Mouse (Mus musculus) A20 (cell line): ENCODE data around the gene Esyt2.

Experiments used
- DNase-seq: peaks from one replicate; pipeline ENCODE4 v3.0.0-alpha.2; 2011; ENCODE audit warnings: low read depth, low spot score

Gene Esyt2

GRCm38 (mm10) chr12:116280149-116280652, 795 bp upstream of the Esyt2 start:
- DNase-seq, result no peak

- DNase-seq, result peak; percentile 72
Observed at GRCm38 (mm10) chr12:116281427-116282281, 658 bp downstream of the Esyt2 start.

GRCm38 (mm10) chr12:116282856-116283255, 1.9 kb downstream of the Esyt2 start:
- DNase-seq, result peak; percentile 52

- no peak for DNase-seq
Observed at GRCm38 (mm10) chr12:116283511-116283910, 2.5 kb downstream of the Esyt2 start.

- no peak for DNase-seq
Observed at GRCm38 (mm10) chr12:116293185-116293584, 12.2 kb downstream of the Esyt2 start.

- DNase-seq, result no peak
Observed at GRCm38 (mm10) chr12:116293599-116294292, 12.8 kb downstream of the Esyt2 start.

- no peak for DNase-seq
Observed at GRCm38 (mm10) chr12:116299906-116300305, 18.9 kb downstream of the Esyt2 start.

GRCm38 (mm10) chr12:116302181-116302580, 21.2 kb downstream of the Esyt2 start:
- DNase-seq, result no peak

GRCm38 (mm10) chr12:116306042-116306441, 25.0 kb downstream of the Esyt2 start:
- DNase-seq, result no peak

- no peak for DNase-seq
Observed at GRCm38 (mm10) chr12:116307870-116308269, 26.9 kb downstream of the Esyt2 start.

- DNase-seq, result no peak
Observed at GRCm38 (mm10) chr12:116308612-116309011, 27.6 kb downstream of the Esyt2 start.

GRCm38 (mm10) chr12:116313816-116314215, 32.8 kb downstream of the Esyt2 start:
- no peak for DNase-seq

GRCm38 (mm10) chr12:116315498-116315897, 34.5 kb downstream of the Esyt2 start:
- peak; percentile 52 for DNase-seq

- no peak for DNase-seq
Observed at GRCm38 (mm10) chr12:116317818-116318217, 36.8 kb downstream of the Esyt2 start.

- DNase-seq, result no peak
Observed at GRCm38 (mm10) chr12:116325545-116325944, 44.5 kb downstream of the Esyt2 start.

GRCm38 (mm10) chr12:116326159-116326558, 45.2 kb downstream of the Esyt2 start:
- DNase-seq, result no peak

- DNase-seq, result no peak
Observed at GRCm38 (mm10) chr12:116334253-116334652, 53.3 kb downstream of the Esyt2 start.

- no peak for DNase-seq
Observed at GRCm38 (mm10) chr12:116340160-116340559, 59.2 kb downstream of the Esyt2 start.

GRCm38 (mm10) chr12:116348755-116349286, 67.8 kb downstream of the Esyt2 start:
- DNase-seq, result no peak

GRCm38 (mm10) chr12:116349376-116349775, 68.4 kb downstream of the Esyt2 start:
- DNase-seq, result no peak

- DNase-seq, result no peak
Observed at GRCm38 (mm10) chr12:116351022-116351421, 70.0 kb downstream of the Esyt2 start.

GRCm38 (mm10) chr12:116352404-116352803, 71.4 kb downstream of the Esyt2 start:
- DNase-seq, result no peak
